Mouse (Mus musculus): Measurements from ENCODE around the gene Cmtr1.
"Not testable (repeated sequence)": the region's sequence is repeated elsewhere in the genome, so short reads cannot be mapped to it uniquely, and the experiment has no call there.

Gene Cmtr1

GRCm38 (mm10) chr17:29660076-29660761 is at the start of gene Cmtr1:
TSS of gene Cmtr1 (plus strand) at chr17:29660595.
- peak; percentile 86 to 93 for DNase-seq (ENCODE audit: low spot score in 2 of 2)

- DNase-seq (ENCODE audit: low spot score in 2 of 2): not testable (repeated sequence)
Observed at GRCm38 (mm10) chr17:29613453-29613852, 46.9 kb upstream of the Cmtr1 start.

GRCm38 (mm10) chr17:29614115-29615023 is 46.0 kb upstream of the Cmtr1 start, which contains the start of the genes Rnf8 and Gm28043:
TSS of gene Rnf8 (plus strand) at chr17:29614790.
TSS of gene Gm28043 (plus strand) at chr17:29614876.
- peak; percentile 87 for DNase-seq (ENCODE audit: low spot score in 2 of 2)

- DNase-seq (ENCODE audit: low spot score in 2 of 2): no peak
Observed at GRCm38 (mm10) chr17:29615024-29615551, 45.3 kb upstream of the Cmtr1 start.

GRCm38 (mm10) chr17:29615616-29616015 is 44.8 kb upstream of the Cmtr1 start:
- DNase-seq (ENCODE audit: low spot score in 2 of 2): no peak

DNA sequence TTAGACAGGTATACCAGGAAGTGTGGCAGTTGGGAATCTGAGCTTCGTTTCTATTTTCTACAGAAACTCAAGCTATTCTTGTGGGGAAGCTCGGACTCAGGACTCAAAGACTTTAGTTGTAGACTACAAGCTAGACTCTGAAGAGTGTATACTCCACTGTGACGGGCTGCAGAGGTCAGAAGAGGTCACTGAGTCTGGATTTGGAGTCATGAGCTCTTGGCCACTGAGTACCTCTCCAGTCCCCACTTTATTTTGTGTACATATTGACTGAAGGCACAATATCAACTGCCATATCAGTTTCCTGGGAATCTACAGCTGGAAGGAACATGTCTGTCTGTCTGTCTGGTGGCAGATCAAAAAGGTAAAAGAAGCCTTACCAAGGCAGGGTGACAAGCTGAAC is 41.2 kb upstream of the Cmtr1 start:
- no peak for DNase-seq (ENCODE audit: low spot score in 2 of 2)

DNA sequence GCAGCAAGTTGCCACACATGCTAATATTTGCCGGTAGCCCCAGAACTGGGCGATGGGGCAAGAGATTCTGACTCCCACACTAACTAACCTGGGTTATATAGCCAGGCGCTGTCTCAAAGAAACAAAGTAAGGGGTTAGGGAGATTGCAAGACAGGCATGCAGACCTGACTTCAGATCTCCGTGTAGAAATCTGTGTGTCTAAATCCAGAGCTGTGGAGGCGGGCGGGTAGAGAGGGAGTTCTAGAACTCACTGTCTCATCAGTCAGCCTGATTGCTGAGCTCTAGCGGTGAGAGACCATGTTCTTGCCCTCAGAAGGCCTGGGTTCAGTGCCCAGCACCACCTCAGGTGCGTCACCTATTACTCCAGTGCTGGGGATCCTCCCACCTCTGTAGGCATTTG is 36.9 kb upstream of the Cmtr1 start:
- DNase-seq (ENCODE audit: low spot score in 2 of 2): no peak

DNA sequence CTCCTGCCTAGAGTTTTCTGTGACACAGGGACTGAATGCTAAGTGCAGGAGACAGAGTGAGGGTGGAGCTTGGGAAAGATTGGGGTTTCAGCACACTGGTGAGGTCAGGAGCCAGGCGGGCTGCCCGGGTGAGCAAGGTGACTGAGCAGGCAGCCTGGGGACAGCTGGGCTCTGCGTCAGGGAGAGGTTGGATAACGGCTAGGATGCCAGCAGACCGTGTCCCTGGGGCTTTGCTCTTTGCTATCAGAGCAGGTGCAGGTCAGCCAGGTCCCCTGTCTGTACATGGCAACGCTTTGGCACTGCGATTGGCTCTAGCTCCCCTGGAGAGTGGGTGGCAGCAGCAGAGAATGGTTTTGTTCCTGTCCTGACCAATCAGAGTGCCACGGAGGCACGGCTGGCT is 33.1 kb upstream of the Cmtr1 start:
- no peak for DNase-seq (ENCODE audit: low spot score in 2 of 2)

- no peak for DNase-seq (ENCODE audit: low spot score in 2 of 2)
Observed at GRCm38 (mm10) chr17:29628946-29629345, 31.4 kb upstream of the Cmtr1 start.

GRCm38 (mm10) chr17:29629620-29630019 is 30.8 kb upstream of the Cmtr1 start:
- no peak for DNase-seq (ENCODE audit: low spot score in 2 of 2)

DNA sequence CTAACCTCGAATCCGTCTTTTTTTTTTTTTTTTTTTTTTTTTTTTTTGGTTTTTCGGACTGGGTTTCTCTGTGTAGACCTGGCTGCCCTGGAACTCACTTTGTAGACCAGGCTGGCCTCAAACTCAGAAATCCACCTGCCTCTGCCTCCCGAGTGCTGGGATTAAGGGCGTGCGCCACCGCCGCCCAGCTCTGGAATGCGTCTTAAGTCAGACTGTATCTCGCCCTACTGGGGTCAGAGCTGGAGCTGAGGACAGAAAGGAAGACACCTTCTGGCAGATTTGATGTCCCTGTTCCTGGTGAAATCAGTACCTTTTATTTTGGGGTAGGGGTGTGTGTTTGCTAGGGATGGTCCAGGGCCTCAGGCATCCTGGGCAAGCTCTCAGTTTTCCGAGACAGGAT is 28.1 kb upstream of the Cmtr1 start:
- DNase-seq (ENCODE audit: low spot score in 2 of 2): no peak

DNA sequence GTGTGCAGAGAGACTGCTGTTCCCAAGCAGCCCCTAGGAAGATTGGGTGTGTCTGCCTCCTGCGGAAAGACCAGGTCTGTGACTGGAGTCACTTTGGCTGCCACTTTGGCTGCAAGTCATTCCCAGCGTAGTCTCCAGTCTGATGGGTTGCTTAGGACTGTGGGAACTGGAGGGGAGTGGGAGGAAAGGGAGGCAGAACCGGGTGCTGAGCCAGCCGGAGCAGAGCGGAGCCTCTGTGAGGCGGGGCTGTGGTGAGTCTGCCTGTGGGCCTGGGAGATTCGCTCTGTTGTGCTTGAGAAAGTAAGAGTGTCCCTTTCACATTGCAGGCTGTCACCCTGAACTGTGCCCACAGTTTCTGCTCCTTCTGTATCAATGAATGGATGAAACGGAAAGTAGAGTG is 24.9 kb upstream of the Cmtr1 start:
- no peak for DNase-seq (ENCODE audit: low spot score in 2 of 2)

DNA sequence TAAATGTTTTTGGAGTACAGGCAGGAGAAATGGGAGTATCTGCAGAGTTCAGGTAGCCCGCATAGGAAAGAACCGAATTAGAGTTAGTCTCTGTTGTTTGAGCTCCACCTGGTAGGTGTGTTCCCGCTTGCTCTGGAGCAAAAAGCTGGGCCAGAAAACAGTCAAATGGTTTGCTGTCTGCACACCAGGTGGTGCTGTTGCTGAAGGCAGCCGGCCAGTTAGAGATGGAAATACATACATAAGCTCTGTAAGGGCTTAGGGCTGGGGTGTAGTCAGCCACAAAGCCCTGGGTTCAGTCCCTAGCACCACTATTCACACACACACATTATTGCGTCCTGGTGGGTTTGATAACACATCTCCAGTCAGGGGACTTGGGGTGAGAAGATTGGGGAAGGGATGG is 24.3 kb upstream of the Cmtr1 start:
- no peak for DNase-seq (ENCODE audit: low spot score in 2 of 2)

DNA sequence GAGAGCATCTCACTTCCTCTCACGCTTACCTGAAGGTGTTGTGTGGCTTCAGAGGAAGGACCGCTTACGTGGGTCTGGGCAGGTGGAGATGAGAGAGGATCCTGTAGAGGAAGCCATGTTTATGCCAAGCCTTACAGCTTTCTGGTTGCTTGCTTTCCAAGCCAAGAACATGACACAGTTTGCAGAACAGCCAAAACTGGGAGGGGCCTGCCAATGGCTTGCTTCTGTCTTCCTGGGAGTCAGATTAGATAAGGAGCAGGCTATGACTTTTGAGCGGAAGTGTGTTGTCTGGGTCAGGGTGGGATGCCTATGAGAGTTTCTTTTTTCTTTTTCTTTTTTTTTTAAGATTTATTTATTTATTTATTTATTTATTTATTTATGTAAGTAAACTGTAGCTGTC is 23.0 kb upstream of the Cmtr1 start:
- DNase-seq (ENCODE audit: low spot score in 2 of 2): no peak

DNA sequence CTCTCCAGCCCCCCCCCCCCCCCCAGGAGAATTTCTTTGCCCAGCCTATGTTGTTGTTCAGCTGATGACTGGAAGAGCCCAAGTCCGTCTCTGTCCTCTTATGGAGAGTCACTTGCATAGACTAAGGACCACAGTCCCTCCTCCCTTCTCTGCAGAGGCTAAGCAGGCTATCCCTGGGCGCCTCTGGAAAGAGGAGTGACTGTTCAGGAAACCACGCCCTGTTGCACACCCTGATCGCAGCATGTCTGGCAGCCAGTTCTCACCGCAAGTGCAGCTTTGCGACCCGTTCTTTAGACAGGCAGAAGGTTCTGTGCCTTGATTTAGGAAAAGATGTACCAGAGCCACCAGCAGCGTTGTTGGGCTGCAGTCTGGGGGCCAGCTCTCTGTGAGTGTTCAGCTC is 22.5 kb upstream of the Cmtr1 start:
- DNase-seq (ENCODE audit: low spot score in 2 of 2): no peak

DNA sequence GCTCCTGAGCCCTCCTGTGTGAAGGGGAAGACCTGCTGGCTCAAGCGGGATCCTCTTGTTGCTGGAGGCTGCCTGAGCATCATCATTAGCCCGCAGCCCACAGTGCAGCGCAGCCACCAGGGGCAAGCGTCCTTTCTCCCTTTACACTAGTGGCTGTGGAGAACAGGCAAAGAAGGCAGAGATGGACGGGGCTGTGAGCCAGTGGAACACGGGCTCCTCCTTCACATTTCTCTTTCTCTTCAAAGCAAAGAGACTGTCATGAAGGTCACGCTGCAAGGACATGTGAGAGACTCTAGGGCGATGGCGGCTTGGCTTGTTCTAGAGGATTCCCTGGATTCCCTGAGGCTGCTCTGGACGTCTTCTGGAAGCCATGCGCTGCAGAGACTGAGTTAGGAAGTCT is 19.4 kb upstream of the Cmtr1 start:
- no peak for DNase-seq (ENCODE audit: low spot score in 2 of 2)

- DNase-seq (ENCODE audit: low spot score in 2 of 2): no peak
Observed at GRCm38 (mm10) chr17:29642219-29642618, 18.2 kb upstream of the Cmtr1 start.

DNA sequence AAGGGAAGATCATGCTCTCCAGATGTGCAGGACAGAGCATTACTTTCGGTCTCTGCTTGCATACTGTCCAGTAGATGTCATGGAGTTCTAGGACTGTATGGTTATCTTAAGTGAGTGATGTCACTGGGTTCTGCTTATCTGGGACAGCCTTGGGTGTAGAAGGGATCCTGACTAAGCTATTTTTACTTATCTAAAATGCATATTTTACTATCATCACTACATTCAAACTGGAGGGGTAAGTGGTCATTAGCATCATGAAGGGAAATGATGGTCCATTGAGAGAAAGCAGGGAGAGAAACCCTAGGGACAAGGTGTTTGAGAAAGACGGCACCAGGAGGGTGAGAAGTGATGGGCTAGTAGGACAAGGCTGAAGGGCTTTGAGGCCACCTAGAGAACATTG is 2.1 kb upstream of the Cmtr1 start:
- DNase-seq (ENCODE audit: low spot score in 2 of 2): no peak

DNA sequence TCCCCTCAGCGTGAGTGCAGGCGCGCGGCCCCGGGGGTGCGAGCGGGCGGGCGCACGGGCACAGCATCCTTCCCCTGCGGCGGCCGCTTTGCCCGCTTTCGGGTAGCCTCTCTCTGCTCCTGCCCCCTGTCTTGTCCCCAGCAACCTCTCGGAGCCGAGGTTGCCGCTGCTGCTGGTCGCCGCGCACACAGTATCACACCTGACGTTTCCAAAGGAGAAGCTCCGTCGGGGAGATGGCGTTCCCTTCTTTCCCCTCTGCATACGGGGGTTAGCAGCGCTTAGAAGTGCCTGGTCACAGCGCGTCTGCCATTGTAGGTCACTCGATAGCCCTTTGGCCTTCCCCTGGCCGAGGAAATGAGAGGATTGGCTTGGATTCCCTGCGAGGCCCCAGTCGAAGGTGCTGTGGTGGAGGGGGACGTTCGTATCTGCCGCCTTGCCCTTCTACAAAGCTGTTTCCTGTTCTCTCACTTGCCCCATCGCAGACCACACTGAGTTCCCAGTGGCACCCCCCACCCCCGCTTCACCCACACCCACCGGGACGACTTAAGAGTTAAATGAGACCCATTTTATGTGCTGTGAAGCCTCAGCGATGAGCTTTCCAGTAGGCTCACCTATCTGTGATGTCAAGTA is 482 bp downstream of the Cmtr1 start:
- no peak for DNase-seq (ENCODE audit: low spot score in 2 of 2)

- DNase-seq (ENCODE audit: low spot score in 2 of 2): no peak
Observed at GRCm38 (mm10) chr17:29662145-29662544, 1.8 kb downstream of the Cmtr1 start.

DNA sequence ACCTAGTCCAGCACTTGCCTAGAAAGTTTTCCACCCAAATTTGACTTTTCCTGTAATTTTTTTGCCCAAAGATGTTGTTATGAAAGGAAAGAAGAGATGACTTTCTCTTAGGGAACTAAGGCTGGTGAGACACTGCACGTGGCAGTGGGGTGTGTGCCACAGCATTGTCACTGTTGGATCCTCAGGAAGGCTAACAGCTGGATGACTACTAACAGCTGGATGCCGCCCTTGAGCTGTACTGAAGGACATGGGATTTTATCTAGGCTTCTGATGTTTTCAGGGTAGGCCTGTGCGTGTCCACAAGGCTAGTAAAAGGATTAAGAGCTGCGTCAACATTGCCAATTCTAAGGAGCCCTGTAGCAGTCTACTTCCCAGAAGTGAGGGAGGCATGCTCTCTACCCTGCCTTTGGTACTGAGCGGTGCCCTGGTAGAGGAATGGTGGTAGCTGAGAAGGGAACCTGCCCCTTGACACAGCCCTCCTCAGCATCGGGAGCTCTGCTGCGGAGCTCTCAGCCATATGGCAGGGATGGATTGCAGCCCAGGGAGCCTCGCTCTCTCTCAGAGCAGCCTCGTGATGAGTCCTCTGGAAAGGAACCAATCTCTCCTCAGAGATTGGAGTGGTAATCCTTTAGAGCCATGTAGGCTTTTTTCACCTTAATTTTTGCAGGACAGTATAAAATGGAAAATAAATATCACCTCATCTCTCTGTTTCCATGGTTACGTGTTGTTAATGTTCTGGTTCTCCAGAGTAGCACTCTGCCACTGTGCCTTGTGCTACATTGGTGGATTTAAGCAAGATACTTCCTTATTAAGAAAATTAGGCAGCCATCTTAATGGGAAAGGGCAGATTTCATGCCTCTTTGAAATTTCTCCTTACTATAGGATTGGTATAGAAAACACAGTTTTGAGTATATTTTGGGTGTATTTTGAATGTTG is 7.9 kb downstream of the Cmtr1 start:
- DNase-seq (ENCODE audit: low spot score in 2 of 2): peak in 1 of 2 experiments; percentile 15
